Mouse (Mus musculus) stomach, postnatal 0 days (tissue): ENCODE results near the gene Sgca. TPM values are rescaled to one million over a fixed set of nuclear protein-coding genes. Genes with fewer than 3 reads are reported as not detected.
A peak's percentile ranks its signal among the peaks of the same experiment; 100 is the strongest.

Source experiments
- ATAC-seq: fragments of 200-750 bp; cut with Nextera tagmentation; 2 replicates; pipeline ENCODE4 v1.8.0; 2017; ENCODE audit not compliant: low FRiP score, low TSS enrichment
- DNase-seq: peaks from one replicate; pipeline ENCODE4 v3.0.0-alpha.2; 2016; ENCODE audit warnings: low spot score
- H3K27ac ChIP-seq: fragments of 300-500 bp; sonication (generic); replicated peaks from 2 replicates; pipeline ENCODE4 v1.5.1; 2014; ENCODE audit warnings: mild to moderate bottlenecking, control low read depth
- H3K27me3 ChIP-seq: fragments of 300-500 bp; sonication (generic); 2 replicates; pipeline ENCODE4 v1.6.1; 2014; ENCODE audit warnings: low read length; ENCODE audit not compliant: control insufficient read depth, insufficient read depth
- H3K36me3 ChIP-seq: fragments of 300-500 bp; sonication (generic); 2 replicates; pipeline ENCODE4 v1.6.1; 2014; ENCODE audit warnings: low read length, mixed read lengths; ENCODE audit not compliant: control insufficient read depth, insufficient read depth
- H3K4me1 ChIP-seq: fragments of 300-500 bp; sonication (generic); replicated peaks from 2 replicates; pipeline ENCODE4 v1.6.1; 2014; ENCODE audit warnings: antibody characterized with exemption; ENCODE audit not compliant: control insufficient read depth, insufficient read depth
- H3K4me2 ChIP-seq: fragments of 300-500 bp; sonication (generic); replicated peaks from 2 replicates; pipeline ENCODE4 v1.6.1; 2014; ENCODE audit warnings: low read depth, mild to moderate bottlenecking, control low read depth, moderate library complexity
- H3K4me3 ChIP-seq: fragments of 300-500 bp; sonication (generic); 2 replicates; pipeline ENCODE4 v1.5.1; 2014; ENCODE audit warnings: low read depth, low read length, control low read depth
- H3K9ac ChIP-seq: fragments of 300-500 bp; sonication (generic); 2 replicates; pipeline ENCODE4 v1.6.1; 2014; ENCODE audit warnings: mild to moderate bottlenecking, low read length, control low read depth, mixed read lengths
- H3K9me3 ChIP-seq: fragments of 300-500 bp; sonication (generic); 2 replicates; pipeline ENCODE4 v1.6.1; 2016; ENCODE audit warnings: low read length; ENCODE audit not compliant: control insufficient read depth
- CTCF ChIP-seq: IDR thresholded peaks from 2 replicates; pipeline ENCODE4 v1.5.1; 2016; ENCODE audit warnings: antibody characterized with exemption, low read depth, mild to moderate bottlenecking, moderate library complexity
- EP300 ChIP-seq: optimal IDR thresholded peaks from 2 replicates; pipeline ENCODE3; 2016; ENCODE audit warnings: antibody characterized with exemption
- WGBS: fragments of 180-500 bp; shearing (Covaris S2); extraction: QIAGEN DNeasy Blood & Tissue Kit; methylation state at CpG from one replicate; pipeline ENCODE4 v1.1.7; 2014; 5-methylcytosine and 5-hydroxymethylcytosine counted together
- polyA plus RNA-seq: library from polyadenylated mRNA; unstranded; fragments of >200 nt; fragmentation: Nextera tagmentation; extraction: Ambion mirVana; gene quantifications from 2 replicates; pipeline ENCODE4 v1.2.1, GENCODE M21; 2015

The Sgca gene
- polyA plus RNA-seq, 1 experiment from 2014 or later = 0.47 TPM

DNA sequence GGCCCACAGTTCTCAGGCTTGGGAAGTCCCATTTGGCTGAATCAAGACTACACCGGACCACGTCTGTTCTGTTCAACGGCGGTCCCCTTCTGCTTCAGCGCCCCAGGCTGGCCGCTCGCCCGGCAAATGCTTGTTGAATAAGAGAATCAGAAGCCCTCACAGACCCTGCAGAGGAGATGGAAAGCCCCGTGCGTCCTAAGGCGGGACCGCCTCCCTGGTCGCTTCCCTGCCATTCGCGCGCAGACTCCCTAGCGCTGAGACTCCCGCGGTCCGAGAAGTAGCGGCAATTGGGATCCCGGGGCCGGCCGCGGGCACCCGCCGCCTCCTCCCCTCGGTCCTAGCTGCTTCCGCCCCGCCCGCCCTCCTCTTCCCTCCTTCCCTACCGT lies 33.5 kb upstream of the Sgca start, which contains the start of gene Samd14:
Gene Samd14 (plus strand): TSS at position 251 of the 386 bp plus-strand sequence.
- Histone ChIP-seq H3K9me3 (no peaks in the 10 kb centered on the region), H3K9ac (peak within 1 kb of the TSS; percentile 76), H3K27ac (peak within 1 kb of the TSS; percentile 81), H3K36me3 (peaks cover 7% of the 10 kb centered on the region), H3K4me2 (peak within 1 kb of the TSS; percentile 75), H3K4me1 (peaks cover 12% of the 10 kb centered on the region; the same call in 1 of the 2 replicates), H3K4me3 (peak within 1 kb of the TSS; percentile 56), H3K27me3 (no peaks in the 10 kb centered on the region)
- WGBS = 1% methylated on average over 26 of the region's 32 CpGs
- peak; percentile 43 for ATAC-seq
- no peak for TF ChIP-seq EP300
- no peak for TF ChIP-seq CTCF
- peak; percentile 70 for DNase-seq

DNA sequence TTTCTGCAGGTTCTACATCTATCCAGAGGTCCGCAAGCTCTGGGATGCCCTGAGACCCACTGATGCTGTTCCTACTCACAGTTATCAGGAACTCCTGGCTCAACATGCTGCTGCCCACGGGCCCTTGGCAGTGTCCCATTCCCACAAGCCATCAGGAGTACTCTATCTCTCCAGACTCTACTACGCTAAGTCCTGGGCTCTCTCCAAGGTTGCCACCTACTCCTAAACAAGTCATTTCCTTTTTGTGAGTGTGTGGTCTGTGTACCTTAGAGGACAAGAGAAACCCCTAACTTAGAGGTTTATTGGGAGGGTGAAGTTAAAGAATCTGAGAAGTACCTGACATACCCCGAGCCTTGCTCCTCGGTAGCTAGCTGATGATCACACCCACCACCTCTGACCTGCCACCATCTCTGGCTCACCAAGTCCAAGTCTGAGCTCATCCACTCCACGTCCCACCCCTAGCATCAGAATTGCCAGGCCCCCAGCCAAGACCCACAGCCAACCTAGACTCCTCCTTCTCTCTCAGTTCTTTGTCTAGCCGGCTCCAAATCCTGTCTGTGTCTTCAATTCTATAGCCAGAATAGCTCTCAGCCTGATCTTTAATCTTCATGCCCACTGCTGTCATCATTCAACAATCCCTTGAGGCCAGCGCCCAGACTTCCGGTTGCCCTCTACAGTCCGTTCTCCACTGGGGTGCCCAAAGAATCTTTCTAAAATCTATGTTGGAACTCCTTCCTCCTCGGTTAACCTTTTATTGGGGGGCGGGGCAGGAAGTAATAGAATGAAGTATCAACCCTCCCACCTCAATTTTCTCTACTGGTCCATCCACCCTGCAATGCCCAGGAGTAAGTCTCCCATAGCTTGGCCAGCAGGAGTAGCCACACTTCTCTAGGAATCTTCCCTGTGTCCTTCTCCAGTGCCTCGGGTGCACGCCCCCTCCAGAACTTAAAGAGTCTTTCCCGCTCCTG lies 32.8 kb upstream of the Sgca start:
- DNase-seq = no peak
- H3K4me1 ChIP-seq = peaks cover 12% of the 10 kb centered on the region; the same call in 1 of the 2 replicates
- peak overlapping the region; percentile 81 for H3K27ac ChIP-seq
- TF ChIP-seq EP300 = no peak
- no peak for TF ChIP-seq CTCF
- peak overlapping the region; percentile 56 for H3K4me3 ChIP-seq
- H3K27me3 ChIP-seq = no peaks in the 10 kb centered on the region
- ATAC-seq = no peak; the same call in none of the 2 replicates
- peak overlapping the region; percentile 75 for H3K4me2 ChIP-seq
- WGBS = 24% methylated on average over 15 of the region's 15 CpGs
- H3K9me3 ChIP-seq = no peaks in the 10 kb centered on the region
- peaks cover 7% of the 10 kb centered on the region for H3K36me3 ChIP-seq
- peak overlapping the region; percentile 76 for H3K9ac ChIP-seq

DNA sequence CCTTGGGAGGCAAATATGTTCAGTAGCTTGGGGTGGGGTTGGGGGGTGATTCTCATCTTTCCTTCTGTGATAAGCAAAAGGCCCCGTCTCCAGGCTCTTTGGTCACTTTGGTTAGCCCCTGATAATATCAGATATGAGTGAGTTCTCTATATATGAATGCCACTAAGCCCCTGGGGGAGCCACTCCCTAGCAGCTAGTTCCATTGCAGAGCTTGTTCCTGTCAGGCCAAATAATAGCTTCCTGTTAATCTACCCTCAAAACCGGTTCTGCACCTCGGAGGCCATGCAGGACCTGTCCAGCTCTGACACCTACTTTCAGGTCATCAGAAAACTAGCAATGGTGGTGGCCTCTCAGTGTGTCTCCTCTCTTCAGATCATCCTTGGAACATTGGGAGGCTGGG lies 31.3 kb upstream of the Sgca start:
- no peak for TF ChIP-seq EP300
- TF ChIP-seq CTCF = no peak
- no peak for DNase-seq
- Histone ChIP-seq H3K4me2 (no peak overlapping the region; the same call in 1 of the 2 replicates), H3K27me3 (no peaks in the 10 kb centered on the region), H3K36me3 (peaks cover 13% of the 10 kb centered on the region), H3K27ac (peak overlapping the region; percentile 79), H3K9me3 (no peaks in the 10 kb centered on the region), H3K4me1 (peaks cover 12% of the 10 kb centered on the region; the same call in 1 of the 2 replicates), H3K4me3 (no peak overlapping the region), H3K9ac (peak overlapping the region; percentile 55; the same call in 1 of the 2 replicates)
- ATAC-seq = no peak; the same call in 1 of the 2 replicates
- 46% methylated on average over 3 of the region's 3 CpGs for WGBS

DNA sequence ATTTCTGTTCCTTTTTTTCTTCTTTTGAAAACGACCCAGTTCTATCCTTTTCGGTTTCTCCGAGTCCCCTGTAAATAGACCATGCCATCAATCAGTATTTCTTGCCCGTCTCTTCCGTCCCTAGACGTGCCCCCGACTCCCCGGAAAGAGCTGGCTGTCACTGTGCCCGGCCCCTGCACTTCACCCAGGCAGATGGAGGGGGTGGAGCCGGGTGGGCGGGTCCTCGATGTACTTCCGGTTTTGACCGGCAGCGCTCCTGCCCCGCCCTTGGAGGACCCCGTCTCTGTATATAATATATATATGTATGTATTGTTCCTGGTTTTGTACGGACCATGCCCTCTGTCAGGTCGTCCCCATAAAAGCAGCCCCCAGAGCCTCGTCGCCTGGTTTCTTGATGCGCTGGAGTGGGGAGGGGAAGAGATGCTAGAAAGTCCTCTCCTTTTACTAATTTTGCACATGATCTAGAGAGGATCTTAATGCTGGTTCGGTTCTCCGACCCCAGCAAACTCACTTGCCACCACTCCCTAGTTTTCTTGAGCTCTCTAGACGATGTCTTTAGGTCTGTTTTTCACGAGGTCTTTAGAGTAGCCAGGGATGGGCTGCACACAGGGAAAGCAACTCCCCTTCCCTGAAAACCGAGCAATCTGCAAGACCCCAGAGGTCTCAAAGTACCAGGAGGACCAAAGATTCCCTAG lies 30.5 kb upstream of the Sgca start:
- ATAC-seq = peak; percentile 35; the same call in 1 of the 2 replicates
- H3K9me3 ChIP-seq = no peaks in the 10 kb centered on the region
- peak overlapping the region; percentile 55; the same call in 1 of the 2 replicates for H3K9ac ChIP-seq
- H3K4me3 ChIP-seq = peak overlapping the region; percentile 38
- peak overlapping the region; percentile 71 for H3K4me2 ChIP-seq
- peaks cover 19% of the 10 kb centered on the region for H3K36me3 ChIP-seq
- WGBS = 2% methylated on average over 27 of the region's 27 CpGs
- TF ChIP-seq EP300 (no peak), CTCF (0 out of 2 replicates have a peak, but pooled peaks have one; percentile 15)
- peak; percentile 87 for DNase-seq
- no peaks in the 10 kb centered on the region for H3K27me3 ChIP-seq
- H3K27ac ChIP-seq = peak overlapping the region; percentile 79
- peaks cover 12% of the 10 kb centered on the region; the same call in 1 of the 2 replicates for H3K4me1 ChIP-seq

DNA sequence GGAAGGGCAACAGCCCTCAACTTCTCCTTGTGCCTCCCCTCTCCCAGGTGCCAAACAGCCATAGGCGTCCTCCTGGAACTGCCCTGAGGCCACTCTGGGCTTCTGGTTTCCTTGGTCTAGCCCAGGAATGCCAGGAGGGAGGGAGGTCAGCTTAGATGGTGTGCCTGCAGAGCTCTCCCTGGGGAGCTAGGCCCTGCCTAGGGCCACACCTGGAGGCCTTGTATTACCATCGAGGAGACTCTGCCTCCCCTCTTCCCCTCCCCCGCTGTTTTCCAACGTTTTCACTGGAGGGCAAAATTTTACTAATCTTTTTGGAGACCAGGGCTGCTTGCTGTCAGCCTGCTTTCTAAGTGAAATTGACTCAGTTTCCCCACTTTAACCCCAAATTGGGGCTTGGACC lies 29.9 kb upstream of the Sgca start:
- no peak for TF ChIP-seq CTCF
- no peak for TF ChIP-seq EP300
- DNase-seq (no peak), ATAC-seq (no peak)
- Histone ChIP-seq H3K36me3 (peaks cover 22% of the 10 kb centered on the region), H3K4me3 (no peak overlapping the region), H3K27ac (0 out of 2 replicates have a peak overlapping the region, but pooled peaks have one; percentile 79), H3K4me2 (peak overlapping the region; percentile 71), H3K27me3 (no peaks in the 10 kb centered on the region), H3K4me1 (peaks cover 12% of the 10 kb centered on the region; the same call in 1 of the 2 replicates), H3K9ac (no peak overlapping the region), H3K9me3 (no peaks in the 10 kb centered on the region)
- WGBS = 32% methylated on average over 4 of the region's 4 CpGs
